Mouse (Mus musculus): ENCODE results near the gene Nln. TPM values are rescaled to one million over a fixed set of nuclear protein-coding genes. Genes with fewer than 3 reads are reported as not detected.

Nln gene
- total RNA-seq, 1 experiment, result 24.2 TPM

GRCm38 (mm10) chr13:104112266-104112900, 3.0 kb upstream of the Nln start:
- Histone ChIP-seq H3K4me3 (ENCODE audit: insufficient read depth in 1 of 2, low read depth in 1 of 2, low read length in 2 of 2, poor library complexity in 1 of 2, severe bottlenecking in 1 of 2) (no peak overlapping the region), H3K9ac (ENCODE audit: insufficient read depth, low read depth, low read length, poor library complexity, severe bottlenecking) (no peak overlapping the region), H3K27ac (ENCODE audit: insufficient read depth, low read depth, low read length, poor library complexity, severe bottlenecking) (no peak overlapping the region), H3K9me3 (ENCODE audit: control insufficient read depth, insufficient read depth, low read depth, low read length) (no peaks in the 10 kb centered on the region), H3K4me1 (ENCODE audit: control insufficient read depth in 2 of 2, insufficient read depth in 2 of 2, low read length in 2 of 2, poor library complexity in 1 of 2) (peaks cover 0 to 2% of the 10 kb centered on the region in 2 experiments; a peak in 1 of 4 replicates), H3K36me3 (ENCODE audit: control insufficient read depth, insufficient read depth, low read length, poor library complexity, severe bottlenecking) (no peaks in the 10 kb centered on the region)
- in situ Hi-C loops (cut with MboI; ENCODE audit: low sequenced_read_pairs in 2 of 2, unreplicated experiment in 2 of 2), result no loop called here
- no peak for TF ChIP-seq ZC3H11A (IDR thresholded peaks at IDR 0.05; ENCODE audit: borderline replicate concordance, low read depth, low read length)
- TF ChIP-seq ZNF384 (IDR thresholded peaks at IDR 0.05; ENCODE audit: low read depth, low read length), result no peak
- DNase-seq (ENCODE audit: low read depth, low spot score), result no peak

- Histone ChIP-seq H3K4me1 (ENCODE audit: control insufficient read depth in 2 of 2, insufficient read depth in 2 of 2, low read length in 2 of 2, poor library complexity in 1 of 2) (peaks cover 0 to 2% of the 10 kb centered on the region in 2 experiments; a peak in 1 of 4 replicates), H3K9ac (ENCODE audit: insufficient read depth, low read depth, low read length, poor library complexity, severe bottlenecking) (no peak overlapping the region; the same call in 1 of the 2 replicates), H3K4me3 (ENCODE audit: insufficient read depth in 1 of 2, low read depth in 1 of 2, low read length in 2 of 2, poor library complexity in 1 of 2, severe bottlenecking in 1 of 2) (peak overlapping the region; percentile 79 to 95), H3K9me3 (ENCODE audit: control insufficient read depth, insufficient read depth, low read depth, low read length) (no peaks in the 10 kb centered on the region), H3K27ac (ENCODE audit: insufficient read depth, low read depth, low read length, poor library complexity, severe bottlenecking) (no peak overlapping the region), H3K36me3 (ENCODE audit: control insufficient read depth, insufficient read depth, low read length, poor library complexity, severe bottlenecking) (no peaks in the 10 kb centered on the region)
- TF ChIP-seq MAFK (IDR thresholded peaks at IDR 0.05; ENCODE audit: insufficient read depth, low read depth, low read length), result no peak
- no peak for TF ChIP-seq HCFC1 (IDR thresholded peaks at IDR 0.05; ENCODE audit: borderline replicate concordance, insufficient read depth, low read length)
- no peak for TF ChIP-seq ZNF384 (IDR thresholded peaks at IDR 0.05; ENCODE audit: low read depth, low read length)
- TF ChIP-seq ZC3H11A (IDR thresholded peaks at IDR 0.05; ENCODE audit: borderline replicate concordance, low read depth, low read length), result no peak
- TF ChIP-seq CHD2 (IDR thresholded peaks at IDR 0.05; ENCODE audit: low read depth, low read length), result no peak
- DNase-seq (ENCODE audit: low read depth, low spot score), result no peak
- in situ Hi-C loops (cut with MboI; ENCODE audit: low sequenced_read_pairs in 2 of 2, unreplicated experiment in 2 of 2), result no loop called here
Measured at GRCm38 (mm10) chr13:104110526-104110925, 1.1 kb upstream of the Nln start.

GRCm38 (mm10) chr13:104109816-104110521, 555 bp upstream of the Nln start:
- TF ChIP-seq CHD2 (IDR thresholded peaks at IDR 0.05; ENCODE audit: low read depth, low read length), result no peak
- TF ChIP-seq HCFC1 (IDR thresholded peaks at IDR 0.05; ENCODE audit: borderline replicate concordance, insufficient read depth, low read length), result no peak
- TF ChIP-seq MAFK (IDR thresholded peaks at IDR 0.05; ENCODE audit: insufficient read depth, low read depth, low read length), result no peak
- no peak for TF ChIP-seq ZNF384 (IDR thresholded peaks at IDR 0.05; ENCODE audit: low read depth, low read length)
- TF ChIP-seq ZC3H11A (IDR thresholded peaks at IDR 0.05; ENCODE audit: borderline replicate concordance, low read depth, low read length), result no peak
- peak overlapping the region; percentile 79 to 95 for H3K4me3 ChIP-seq (ENCODE audit: insufficient read depth in 1 of 2, low read depth in 1 of 2, low read length in 2 of 2, poor library complexity in 1 of 2, severe bottlenecking in 1 of 2)
- peak; percentile 39 for DNase-seq (ENCODE audit: low read depth, low spot score)
- in situ Hi-C loops (cut with MboI; ENCODE audit: low sequenced_read_pairs in 2 of 2, unreplicated experiment in 2 of 2), result no loop called here
- peaks cover 0 to 2% of the 10 kb centered on the region in 2 experiments; a peak in 1 of 4 replicates for H3K4me1 ChIP-seq (ENCODE audit: control insufficient read depth in 2 of 2, insufficient read depth in 2 of 2, low read length in 2 of 2, poor library complexity in 1 of 2)
- H3K27ac ChIP-seq (ENCODE audit: insufficient read depth, low read depth, low read length, poor library complexity, severe bottlenecking), result no peak overlapping the region
- peak overlapping the region; percentile 80 for H3K9ac ChIP-seq (ENCODE audit: insufficient read depth, low read depth, low read length, poor library complexity, severe bottlenecking)
- H3K36me3 ChIP-seq (ENCODE audit: control insufficient read depth, insufficient read depth, low read length, poor library complexity, severe bottlenecking), result no peaks in the 10 kb centered on the region
- H3K9me3 ChIP-seq (ENCODE audit: control insufficient read depth, insufficient read depth, low read depth, low read length), result no peaks in the 10 kb centered on the region

DNA sequence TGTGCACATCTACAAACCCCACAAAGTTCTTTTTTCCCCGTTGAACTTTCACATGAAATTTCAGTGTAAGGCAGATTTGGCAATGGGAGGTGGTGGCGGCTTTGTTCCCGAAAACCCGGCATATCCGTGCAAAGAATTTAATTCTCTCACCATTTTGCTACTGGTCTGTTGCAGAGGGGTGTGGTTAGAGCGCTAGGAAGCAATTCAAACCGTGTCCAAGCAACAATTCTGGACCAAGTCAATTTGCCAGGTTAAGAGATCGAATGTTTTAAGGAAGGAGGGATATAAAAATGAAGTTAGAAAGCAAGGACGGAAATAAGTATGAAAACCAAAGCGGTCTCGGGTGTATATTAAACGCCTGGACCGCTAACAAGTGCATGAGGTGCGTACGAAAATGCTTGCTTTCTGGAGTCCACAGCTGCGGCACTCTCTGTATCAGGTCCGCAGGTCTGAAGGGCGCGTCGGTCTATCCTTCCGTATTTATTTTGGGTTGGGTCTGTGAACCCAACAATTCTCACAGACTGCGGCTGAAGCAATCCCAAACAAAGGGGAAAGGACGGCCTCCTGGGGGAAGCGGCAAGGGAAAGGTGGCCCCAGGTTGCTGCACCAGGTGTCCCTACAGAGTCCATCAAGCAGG, 645 bp downstream of the Nln start:
- DNase-seq (ENCODE audit: low read depth, low spot score), result no peak
- Histone ChIP-seq H3K4me3 (ENCODE audit: insufficient read depth in 1 of 2, low read depth in 1 of 2, low read length in 2 of 2, poor library complexity in 1 of 2, severe bottlenecking in 1 of 2) (peak overlapping the region; percentile 82 to 98), H3K36me3 (ENCODE audit: control insufficient read depth, insufficient read depth, low read length, poor library complexity, severe bottlenecking) (peaks cover under 1% of the 10 kb centered on the region; the same call in 1 of the 2 replicates), H3K4me1 (ENCODE audit: control insufficient read depth in 2 of 2, insufficient read depth in 2 of 2, low read length in 2 of 2, poor library complexity in 1 of 2) (peaks cover 0 to 2% of the 10 kb centered on the region in 2 experiments; a peak in 1 of 4 replicates), H3K9me3 (ENCODE audit: control insufficient read depth, insufficient read depth, low read depth, low read length) (no peaks in the 10 kb centered on the region), H3K9ac (ENCODE audit: insufficient read depth, low read depth, low read length, poor library complexity, severe bottlenecking) (peak overlapping the region; percentile 78), H3K27ac (ENCODE audit: insufficient read depth, low read depth, low read length, poor library complexity, severe bottlenecking) (no peak overlapping the region)
- TF ChIP-seq CHD2 (IDR thresholded peaks at IDR 0.05; ENCODE audit: low read depth, low read length) (no peak), ZNF384 (IDR thresholded peaks at IDR 0.05; ENCODE audit: low read depth, low read length) (no peak), HCFC1 (IDR thresholded peaks at IDR 0.05; ENCODE audit: borderline replicate concordance, insufficient read depth, low read length) (no peak), MAFK (IDR thresholded peaks at IDR 0.05; ENCODE audit: insufficient read depth, low read depth, low read length) (no peak), ZC3H11A (IDR thresholded peaks at IDR 0.05; ENCODE audit: borderline replicate concordance, low read depth, low read length) (no peak)
- in situ Hi-C loops (cut with MboI; ENCODE audit: low sequenced_read_pairs in 2 of 2, unreplicated experiment in 2 of 2), result no loop called here
